Mouse (Mus musculus) myocyte (in vitro differentiated cells): Measurements from ENCODE around the gene Spi1. TPM values are rescaled to one million over a fixed set of nuclear protein-coding genes. Genes with fewer than 3 reads are reported as not detected.

Experiments
- H3K27me3 ChIP-seq: one replicate; pipeline ENCODE4 v1.6.1; 2011; ENCODE audit not compliant: control insufficient read depth, insufficient read depth, insufficient read length
- H3K36me3 ChIP-seq: one replicate; pipeline ENCODE4 v1.6.1; 2011; ENCODE audit not compliant: control insufficient read depth, insufficient read depth
- H3K4me2 ChIP-seq: one replicate; pipeline ENCODE4 v1.6.1; 2011; ENCODE audit warnings: low read depth, control low read depth
- H3K4me3 ChIP-seq: one replicate; pipeline ENCODE4 v1.5.1; 2011; ENCODE audit warnings: mild to moderate bottlenecking, control low read depth, moderate library complexity
- H3K79me2 ChIP-seq: one replicate; pipeline ENCODE4 v1.6.1; 2011; ENCODE audit not compliant: control insufficient read depth, insufficient read depth
- H3ac ChIP-seq: one replicate; pipeline ENCODE4 v1.6.1; 2011; ENCODE audit not compliant: control insufficient read depth, insufficient read length
- CEBPB ChIP-seq: IDR thresholded peaks from 2 replicates; pipeline ENCODE4 v1.6.1; 2011; ENCODE audit warnings: mild to moderate bottlenecking, moderate library complexity; ENCODE audit not compliant: poor library complexity, insufficient read depth, severe bottlenecking
- E2F4 ChIP-seq: IDR thresholded peaks from one replicate; pipeline ENCODE4 v1.6.1; 2011; ENCODE audit warnings: mild to moderate bottlenecking, control low read depth, moderate library complexity; ENCODE audit not compliant: insufficient read depth
- MAX ChIP-seq: IDR thresholded peaks from one replicate; pipeline ENCODE4 v1.6.1; 2011; ENCODE audit warnings: low read depth, mild to moderate bottlenecking, control low read depth
- MYOD1 ChIP-seq, 3 experiments: IDR thresholded peaks; one replicate each; pipeline ENCODE4 v1.6.1; 2011; ENCODE audit warnings: control low read depth in 2 of 3, low read depth in 2 of 3, mild to moderate bottlenecking in 2 of 3, moderate library complexity in 1 of 3; ENCODE audit not compliant: insufficient read length in 2 of 3, control insufficient read depth in 1 of 3
- MYOG ChIP-seq, 3 experiments: IDR thresholded peaks; one replicate each; pipeline ENCODE4 v1.6.1; 2011; ENCODE audit warnings: control low read depth in 2 of 3, low read depth in 2 of 3, mild to moderate bottlenecking in 2 of 3; ENCODE audit not compliant: insufficient read length in 2 of 3, control insufficient read depth in 1 of 3, insufficient read depth in 1 of 3
- POLR2A ChIP-seq: IDR thresholded peaks from one replicate; pipeline ENCODE4 v1.6.1; 2011; ENCODE audit warnings: low read depth, mild to moderate bottlenecking, control low read depth, moderate library complexity; ENCODE audit not compliant: insufficient read length
- POLR2AphosphoS2 ChIP-seq: IDR thresholded peaks from one replicate; pipeline ENCODE4 v1.6.1; 2011; ENCODE audit warnings: low read depth, control low read depth; ENCODE audit not compliant: insufficient read length
- REST ChIP-seq: IDR thresholded peaks from one replicate; pipeline ENCODE4 v1.6.1; 2011; ENCODE audit warnings: mild to moderate bottlenecking, control low read depth, moderate library complexity; ENCODE audit not compliant: insufficient read depth, insufficient read length
- SRF ChIP-seq: IDR thresholded peaks from one replicate; pipeline ENCODE4 v1.6.1; 2011; ENCODE audit warnings: low read depth; ENCODE audit not compliant: control insufficient read depth, insufficient read length
- TCF12 ChIP-seq: IDR thresholded peaks from one replicate; pipeline ENCODE4 v1.6.1; 2011; ENCODE audit warnings: mild to moderate bottlenecking, control low read depth; ENCODE audit not compliant: poor library complexity, insufficient read depth, severe bottlenecking
- TCF3 ChIP-seq: IDR thresholded peaks from one replicate; pipeline ENCODE4 v1.6.1; 2011; ENCODE audit warnings: low read depth, control low read depth; ENCODE audit not compliant: insufficient read length
- USF1 ChIP-seq: IDR thresholded peaks from one replicate; pipeline ENCODE4 v1.6.1; 2011; ENCODE audit warnings: low read depth, mild to moderate bottlenecking, control low read depth, moderate library complexity
- polyA plus RNA-seq: library from polyadenylated mRNA; unstranded; fragments of >200 nt; fragmentation: generic; extraction: Trizol; gene quantifications from one replicate; pipeline ENCODE4 v1.2.1, GENCODE M21; 2012; ENCODE audit warnings: missing spikeins

The Spi1 gene
- polyA plus RNA-seq, 1 experiment: 0.04 TPM

GRCm38 (mm10) chr2:91121011-91121410 lies 38.8 kb downstream of the Spi1 start:
- no peaks in the 10 kb centered on the region for H3K79me2 ChIP-seq
- peaks cover 76% of the 10 kb centered on the region for H3K27me3 ChIP-seq
- no peak overlapping the region for H3K4me2 ChIP-seq
- TF ChIP-seq POLR2A (no peak), MYOG (IDR thresholded peaks at IDR 0.05; ENCODE audit: control insufficient read depth in 1 of 3, insufficient read depth in 1 of 3, insufficient read length in 2 of 3, low read depth in 2 of 3) (no peak), REST (no peak), MAX (no peak), TCF12 (no peak), SRF (no peak), USF1 (no peak), CEBPB (no peak), E2F4 (no peak), POLR2AphosphoS2 (no peak), MYOD1 (IDR thresholded peaks at IDR 0.05; ENCODE audit: control insufficient read depth in 1 of 3, insufficient read length in 2 of 3, low read depth in 2 of 3) (no peak), TCF3 (no peak)
- no peak overlapping the region for H3ac ChIP-seq
- no peaks in the 10 kb centered on the region for H3K36me3 ChIP-seq
- no peak overlapping the region for H3K4me3 ChIP-seq

GRCm38 (mm10) chr2:91121497-91121896 lies 39.3 kb downstream of the Spi1 start:
- H3ac ChIP-seq: no peak overlapping the region
- H3K4me2 ChIP-seq: no peak overlapping the region
- no peaks in the 10 kb centered on the region for H3K36me3 ChIP-seq
- H3K27me3 ChIP-seq: peaks cover 80% of the 10 kb centered on the region
- H3K4me3 ChIP-seq: no peak overlapping the region
- no peaks in the 10 kb centered on the region for H3K79me2 ChIP-seq
- TF ChIP-seq REST (no peak), MYOG (IDR thresholded peaks at IDR 0.05; ENCODE audit: control insufficient read depth in 1 of 3, insufficient read depth in 1 of 3, insufficient read length in 2 of 3, low read depth in 2 of 3) (no peak), MYOD1 (IDR thresholded peaks at IDR 0.05; ENCODE audit: control insufficient read depth in 1 of 3, insufficient read length in 2 of 3, low read depth in 2 of 3) (no peak), E2F4 (no peak), POLR2AphosphoS2 (no peak), POLR2A (no peak), SRF (no peak), TCF12 (no peak), CEBPB (no peak), USF1 (no peak), TCF3 (no peak), MAX (no peak)

- H3K36me3 ChIP-seq: no peaks in the 10 kb centered on the region
- H3K27me3 ChIP-seq: peaks cover 71% of the 10 kb centered on the region
- no peaks in the 10 kb centered on the region for H3K79me2 ChIP-seq
- no peak overlapping the region for H3ac ChIP-seq
- H3K4me2 ChIP-seq: no peak overlapping the region
- H3K4me3 ChIP-seq: no peak overlapping the region
- TF ChIP-seq E2F4 (no peak), POLR2AphosphoS2 (no peak), REST (no peak), USF1 (no peak), TCF3 (no peak), SRF (no peak), POLR2A (no peak), MAX (no peak), MYOG (IDR thresholded peaks at IDR 0.05; ENCODE audit: control insufficient read depth in 1 of 3, insufficient read depth in 1 of 3, insufficient read length in 2 of 3, low read depth in 2 of 3) (no peak), CEBPB (no peak), TCF12 (no peak)
Measured at GRCm38 (mm10) chr2:91123521-91123920, 41.3 kb downstream of the Spi1 start.

GRCm38 (mm10) chr2:91125101-91125500 lies 42.9 kb downstream of the Spi1 start:
- no peak overlapping the region for H3K4me3 ChIP-seq
- no peak overlapping the region for H3K4me2 ChIP-seq
- no peak for TF ChIP-seq CEBPB
- TF ChIP-seq E2F4: no peak
- TF ChIP-seq TCF3: no peak
- TF ChIP-seq USF1: no peak
- no peak for TF ChIP-seq MAX
- TF ChIP-seq MYOG (IDR thresholded peaks at IDR 0.05; ENCODE audit: control insufficient read depth in 1 of 3, insufficient read depth in 1 of 3, insufficient read length in 2 of 3, low read depth in 2 of 3): no peak
- TF ChIP-seq TCF12: no peak
- no peak for TF ChIP-seq SRF
- no peak for TF ChIP-seq POLR2A
- TF ChIP-seq MYOD1 (IDR thresholded peaks at IDR 0.05; ENCODE audit: control insufficient read depth in 1 of 3, insufficient read length in 2 of 3, low read depth in 2 of 3): no peak
- no peak for TF ChIP-seq REST
- no peak for TF ChIP-seq POLR2AphosphoS2
- H3K79me2 ChIP-seq: no peaks in the 10 kb centered on the region
- H3ac ChIP-seq: no peak overlapping the region
- H3K36me3 ChIP-seq: no peaks in the 10 kb centered on the region
- peaks cover 64% of the 10 kb centered on the region for H3K27me3 ChIP-seq

- TF ChIP-seq POLR2AphosphoS2 (no peak), MAX (no peak), MYOG (IDR thresholded peaks at IDR 0.05; ENCODE audit: control insufficient read depth in 1 of 3, insufficient read depth in 1 of 3, insufficient read length in 2 of 3, low read depth in 2 of 3) (no peak), POLR2A (no peak), E2F4 (no peak), REST (no peak), SRF (no peak), MYOD1 (IDR thresholded peaks at IDR 0.05; ENCODE audit: control insufficient read depth in 1 of 3, insufficient read length in 2 of 3, low read depth in 2 of 3) (no peak)
- Histone ChIP-seq H3K4me3 (no peak overlapping the region), H3K27me3 (peaks cover 30% of the 10 kb centered on the region), H3ac (no peak overlapping the region), H3K4me2 (no peak overlapping the region), H3K79me2 (no peaks in the 10 kb centered on the region), H3K36me3 (no peaks in the 10 kb centered on the region)
Measured at GRCm38 (mm10) chr2:91128761-91129160, 46.6 kb downstream of the Spi1 start.
